Mouse (Mus musculus): ENCODE measurements at regions not wholly inside any gene's neighbourhood (a gene's known extent, or its start where the extent isn't known, plus 50 kb on each side); places are given as distances from the start of the nearest gene placed in this dataset.
A peak's percentile ranks its signal among the peaks of the same experiment; 100 is the strongest.

DNA sequence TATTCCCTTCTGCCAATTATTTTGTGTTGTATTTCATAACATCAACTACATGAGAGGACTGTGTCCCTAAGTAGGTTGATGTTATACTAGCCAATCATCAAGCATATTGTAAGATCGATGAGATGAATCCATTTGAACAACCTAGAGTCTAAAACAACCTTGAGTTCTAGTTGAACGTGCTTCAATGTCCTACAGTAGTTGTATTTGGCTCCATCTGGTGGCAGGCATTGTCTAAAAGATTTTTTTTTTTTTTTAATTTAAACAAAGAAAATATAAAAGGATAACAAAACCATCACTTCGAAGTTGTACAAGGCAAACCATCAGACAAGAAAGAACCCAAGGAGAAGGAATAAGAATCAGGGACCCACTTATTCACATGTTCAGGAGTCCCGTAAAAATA is 114.4 kb downstream of the Pih1d3 start:
- peak in 1 of 2 experiments; percentile 14 for DNase-seq (ENCODE audit: low spot score in 2 of 2)

DNA sequence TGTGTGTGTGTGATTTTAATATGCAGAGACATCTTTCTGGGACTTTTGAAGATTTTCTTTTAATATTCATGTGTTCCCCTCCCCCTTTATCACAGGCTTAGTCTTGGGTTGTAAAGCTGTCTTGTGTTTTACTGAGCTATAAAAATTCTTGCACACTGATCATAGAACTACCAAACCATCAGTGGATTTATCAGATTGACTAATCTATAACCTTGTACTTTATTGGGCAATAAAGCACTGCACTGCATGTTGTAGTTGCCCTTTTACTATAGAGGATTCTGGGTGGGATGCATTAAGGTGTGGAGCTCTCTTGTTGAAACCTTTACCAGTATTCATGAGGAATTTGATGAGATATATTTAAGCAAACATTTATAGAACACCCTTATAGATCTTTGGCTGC is 141.3 kb downstream of the Pih1d3 start:
- DNase-seq (ENCODE audit: low spot score in 2 of 2): no peak

DNA sequence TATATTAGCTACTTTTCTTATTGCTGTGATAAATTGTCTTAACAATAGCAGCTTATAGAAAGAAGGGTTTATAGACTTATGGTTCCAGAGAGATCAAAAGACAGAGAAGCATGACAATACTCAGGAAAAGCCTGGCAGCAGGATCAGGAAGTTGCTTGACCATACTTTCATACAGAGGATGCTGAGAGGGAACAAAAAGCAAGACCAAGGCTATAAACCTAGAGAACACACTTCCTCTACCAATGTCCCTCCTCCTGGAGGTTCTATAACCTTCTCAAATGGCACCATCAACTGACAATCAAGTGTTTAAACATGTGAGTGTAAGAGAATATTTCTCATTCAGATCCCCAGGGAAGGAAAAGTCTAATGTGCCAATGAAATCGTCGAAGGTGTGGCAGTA is 154.7 kb downstream of the Pih1d3 start:
- no peak for DNase-seq (ENCODE audit: low spot score in 2 of 2)

DNA sequence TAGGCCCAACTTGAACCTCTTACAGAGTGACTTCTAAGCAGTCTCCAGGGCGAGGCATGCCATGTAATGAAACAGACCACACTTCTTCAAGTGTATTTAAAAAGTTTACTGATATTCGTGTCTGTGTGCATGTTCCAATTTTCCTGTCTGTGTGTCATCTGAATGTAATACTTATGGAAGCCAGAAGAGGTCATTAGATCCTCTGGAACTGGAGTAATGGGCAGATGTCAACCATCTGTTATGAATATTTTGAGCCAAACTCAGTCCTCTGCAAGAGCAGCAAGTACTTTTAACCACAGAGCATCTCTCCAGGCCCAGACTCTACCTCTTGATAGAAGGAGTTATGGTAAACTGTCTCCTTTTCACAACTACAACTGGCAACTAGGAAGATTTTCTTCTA is 156.4 kb downstream of the Pih1d3 start:
- DNase-seq (ENCODE audit: low spot score in 2 of 2): no peak

DNA sequence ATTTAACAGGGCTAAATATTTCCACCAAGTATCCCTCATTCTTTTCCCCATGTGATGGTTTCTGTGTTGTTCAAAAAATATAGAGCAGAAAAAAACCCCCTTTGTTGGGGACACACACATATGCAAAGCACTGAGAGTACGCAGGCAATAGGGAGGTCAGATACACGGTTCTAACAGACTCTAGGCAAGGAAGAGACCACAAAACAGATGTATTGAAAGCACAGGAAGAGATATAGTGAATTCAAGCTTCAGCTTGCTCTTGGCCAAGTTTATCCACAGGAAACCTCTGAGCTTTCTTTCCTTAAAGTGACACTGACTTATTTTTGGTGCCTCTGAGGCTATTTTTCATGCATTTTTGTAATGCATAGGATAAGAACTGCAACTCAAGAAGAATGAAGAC is 157.7 kb downstream of the Pih1d3 start:
- no peak for DNase-seq (ENCODE audit: low spot score in 2 of 2)

DNA sequence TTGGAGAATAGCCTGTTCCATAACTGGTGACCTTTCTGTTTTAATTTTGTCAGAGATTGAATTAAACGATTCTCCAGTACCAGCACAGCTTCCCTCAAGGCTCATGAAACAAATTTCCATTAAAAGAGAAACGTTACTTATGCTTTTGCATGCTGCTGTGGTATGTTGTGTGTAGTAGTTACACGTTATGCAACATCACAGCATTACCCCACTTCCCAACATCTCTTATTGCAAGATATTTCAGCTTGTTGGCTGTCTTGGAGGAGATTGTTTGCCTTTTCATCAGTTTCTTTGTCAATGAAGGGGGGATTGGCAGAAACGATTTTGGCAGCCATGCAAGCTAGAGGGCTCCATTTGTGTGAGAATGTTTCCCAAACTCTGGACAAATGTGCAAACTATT is 159.6 kb downstream of the Pih1d3 start:
- DNase-seq (ENCODE audit: low spot score in 2 of 2): no peak

Data from frontal cortex, postnatal 36 days (tissue).